Mouse (Mus musculus): ENCODE measurements around the gene Nrp2.

GRCm38 (mm10) chr1:62817566-62817965 lies 114.5 kb downstream of the Nrp2 start:
- TF ChIP-seq CTCF (IDR thresholded peaks at IDR 0.05; ENCODE audit: low read depth, low read length) = no peak
- no peak for TF ChIP-seq POLR2A (IDR thresholded peaks at IDR 0.05; ENCODE audit: borderline replicate concordance, low read depth, low read length)

Measured in bone marrow macrophage, adult 2 months (primary cell).